Mouse (Mus musculus) CH12.LX (cell line): Measurements from ENCODE around the gene Olfr282.
A peak's percentile ranks its signal among the peaks of the same experiment; 100 is the strongest.
"Not testable (repeated sequence)": the region's sequence is repeated elsewhere in the genome, so short reads cannot be mapped to it uniquely, and the experiment has no call there.

ENCODE experiments used
- CHD1 ChIP-seq: IDR thresholded peaks from 2 replicates; pipeline ENCODE4 v1.6.1; 2012; ENCODE audit warnings: low read depth, low read length, improper control_type of control experiment, inconsistent platforms
- CHD2 ChIP-seq: IDR thresholded peaks from 2 replicates; pipeline ENCODE4 v1.6.1; 2011; ENCODE audit warnings: low read length, improper control_type of control experiment
- CTCF ChIP-seq, 2 experiments: IDR thresholded peaks in 1 of 2; conservative IDR thresholded peaks in 1 of 2; 2 replicates each; pipeline ENCODE4 v1.5.1; 2011 to 2012; ENCODE audit warnings: low read depth in 2 of 2, low read length in 2 of 2, improper control_type of control experiment in 1 of 2, inconsistent platforms in 1 of 2, mild to moderate bottlenecking in 1 of 2, moderate library complexity in 1 of 2
- EP300 ChIP-seq: IDR thresholded peaks from 2 replicates; pipeline ENCODE4 v1.6.1; 2011; ENCODE audit warnings: low read length, improper control_type of control experiment
- GABPA ChIP-seq: IDR thresholded peaks from 2 replicates; pipeline ENCODE4 v1.6.1; 2012; ENCODE audit warnings: low read depth, low read length, improper control_type of control experiment, inconsistent platforms; ENCODE audit not compliant: insufficient replicate concordance
- HCFC1 ChIP-seq: IDR thresholded peaks from 2 replicates; pipeline ENCODE4 v1.6.1; 2012; ENCODE audit warnings: low read depth, mild to moderate bottlenecking, inconsistent platforms, low read length, improper control_type of control experiment
- MAFK ChIP-seq: IDR thresholded peaks from 2 replicates; pipeline ENCODE4 v1.6.1; 2011; ENCODE audit warnings: low read length, improper control_type of control experiment; ENCODE audit not compliant: insufficient replicate concordance
- MEF2A ChIP-seq: IDR thresholded peaks from 2 replicates; pipeline ENCODE4 v1.6.1; 2014; ENCODE audit warnings: low read depth, mild to moderate bottlenecking, inconsistent platforms, low read length, improper control_type of control experiment, borderline replicate concordance
- MXI1 ChIP-seq: IDR thresholded peaks from 2 replicates; pipeline ENCODE4 v1.6.1; 2011; ENCODE audit warnings: mild to moderate bottlenecking, low read depth, low read length, improper control_type of control experiment
- NRF1 ChIP-seq: IDR thresholded peaks from 2 replicates; pipeline ENCODE4 v1.6.1; 2014; ENCODE audit warnings: low read depth, mild to moderate bottlenecking, inconsistent platforms, low read length, improper control_type of control experiment, moderate library complexity
- POLR2A ChIP-seq: IDR thresholded peaks from 2 replicates; pipeline ENCODE4 v1.6.1; 2011; ENCODE audit warnings: low read depth, mild to moderate bottlenecking, improper control_type of control experiment, low read length
- RAD21 ChIP-seq: IDR thresholded peaks from 2 replicates; pipeline ENCODE4 v1.6.1; 2011; ENCODE audit warnings: low read depth, mild to moderate bottlenecking, low read length, improper control_type of control experiment, moderate library complexity
- ZNF384 ChIP-seq: IDR thresholded peaks from 2 replicates; pipeline ENCODE4 v1.6.1; 2012; ENCODE audit warnings: low read depth, low read length, improper control_type of control experiment, inconsistent platforms

GRCm38 (mm10) chr15:98417285-98417684 is 13.7 kb upstream of the Olfr282 start:
- peak; percentile 15 for TF ChIP-seq RAD21
- TF ChIP-seq CTCF (conservative IDR thresholded peaks at IDR 0.05 in 1 of 2, IDR thresholded peaks at IDR 0.05 in 1 of 2; ENCODE audit: low read depth in 2 of 2, low read length in 2 of 2) = peak; percentile 38 to 62; a peak in 3 of 4 replicates
- TF ChIP-seq CHD2, POLR2A, GABPA, MAFK, HCFC1, NRF1, EP300, MXI1, MEF2A, CHD1: not testable (repeated sequence)
- peak; percentile 90 for TF ChIP-seq ZNF384
